Mouse (Mus musculus) heart, postnatal 0 days (tissue): ENCODE data around the gene Gm10486. TPM values are rescaled to one million over a fixed set of nuclear protein-coding genes. Genes with fewer than 3 reads are reported as not detected.
"Not testable (repeated sequence)": the region's sequence is repeated elsewhere in the genome, so short reads cannot be mapped to it uniquely, and the experiment has no call there.

Experiments used
- ATAC-seq: fragments of 200-750 bp; cut with Nextera tagmentation; 2 replicates; pipeline ENCODE4 v1.8.0; 2017; ENCODE audit warnings: low read depth, moderate number of reproducible peaks, moderate library complexity; ENCODE audit not compliant: insufficient read depth
- DNase-seq: peaks from one replicate; pipeline ENCODE4 v3.0.0-alpha.2; 2016; ENCODE audit warnings: low spot score
- H3K27ac ChIP-seq: fragments of 300-500 bp; sonication (generic); 2 replicates; pipeline ENCODE4 v1.5.1; 2014; ENCODE audit warnings: low read depth, mild to moderate bottlenecking
- H3K27me3 ChIP-seq: fragments of 300-500 bp; sonication (generic); 2 replicates; pipeline ENCODE4 v1.6.1; 2014; ENCODE audit warnings: low read length, mixed read lengths; ENCODE audit not compliant: control insufficient read depth, insufficient read depth
- H3K36me3 ChIP-seq: fragments of 300-500 bp; sonication (generic); replicated peaks from 2 replicates; pipeline ENCODE4 v1.6.1; 2014; ENCODE audit warnings: low read length, mixed read lengths; ENCODE audit not compliant: control insufficient read depth, insufficient read depth
- H3K4me1 ChIP-seq: fragments of 300-500 bp; sonication (generic); 2 replicates; pipeline ENCODE4 v1.6.1; 2014; ENCODE audit warnings: antibody characterized with exemption; ENCODE audit not compliant: control insufficient read depth, insufficient read depth
- H3K4me2 ChIP-seq: fragments of 300-500 bp; sonication (generic); 2 replicates; pipeline ENCODE4 v1.6.1; 2014; ENCODE audit warnings: low read depth, mild to moderate bottlenecking, low read length, moderate library complexity
- H3K4me3 ChIP-seq: fragments of 300-500 bp; sonication (generic); 2 replicates; pipeline ENCODE4 v1.5.1; 2014; ENCODE audit warnings: low read depth, low read length
- H3K9ac ChIP-seq: fragments of 300-500 bp; sonication (generic); replicated peaks from 2 replicates; pipeline ENCODE4 v1.6.1; 2014; ENCODE audit warnings: low read depth, low read length, mixed read lengths
- H3K9me3 ChIP-seq: fragments of 300-500 bp; sonication (generic); replicated peaks from 2 replicates; pipeline ENCODE4 v1.6.1; 2016; ENCODE audit warnings: low read length; ENCODE audit not compliant: control insufficient read depth
- WGBS: fragments of 180-500 bp; shearing (Covaris S2); extraction: QIAGEN DNeasy Blood & Tissue Kit; methylation state at CpG from one replicate; pipeline ENCODE4 v1.1.7; 2014; 5-methylcytosine and 5-hydroxymethylcytosine counted together
- polyA plus RNA-seq: library from polyadenylated mRNA; unstranded; fragments of >200 nt; fragmentation: Nextera tagmentation; extraction: Ambion mirVana; gene quantifications from 2 replicates; pipeline ENCODE4 v1.2.1, GENCODE M21; 2015
- total RNA-seq: library from RNA; depleted of rRNA; stranded (reverse); fragments of >200 nt; gene quantifications from 2 replicates; pipeline ENCODE4 v1.2.3, GENCODE M21; 2014; ENCODE audit warnings: low replicate concordance; rRNA removed

Gm10486 gene
- total RNA-seq (not detected in 2 replicates), polyA plus RNA-seq (not detected in 2 replicates)

- H3K4me2 ChIP-seq, H3K9me3 ChIP-seq, H3K4me1 ChIP-seq, H3K27me3 ChIP-seq, H3K9ac ChIP-seq, H3K36me3 ChIP-seq, DNase-seq, H3K27ac ChIP-seq, H3K4me3 ChIP-seq, ATAC-seq: not testable (repeated sequence)
- WGBS = no CpG with 5 or more reads among the region's 6 CpGs
These were observed at the start of gene Gm10486 for GRCm38 (mm10) chrX:35067084-35067483. Gene Gm10486 (plus strand): TSS chrX:35067384.
